Mouse (Mus musculus): ENCODE results near the gene Ube4b. TPM values are rescaled to one million over a fixed set of nuclear protein-coding genes. Genes with fewer than 3 reads are reported as not detected.
"Not testable (repeated sequence)": the region's sequence is repeated elsewhere in the genome, so short reads cannot be mapped to it uniquely, and the experiment has no call there.

Gene Ube4b
- total RNA-seq (2015; ENCODE audit: low replicate concordance) (26.4 and 29.2 TPM in 2 replicates), total RNA-seq (2017; ENCODE audit: low replicate concordance) (17.5 and 21.9 TPM in 2 replicates)

DNA sequence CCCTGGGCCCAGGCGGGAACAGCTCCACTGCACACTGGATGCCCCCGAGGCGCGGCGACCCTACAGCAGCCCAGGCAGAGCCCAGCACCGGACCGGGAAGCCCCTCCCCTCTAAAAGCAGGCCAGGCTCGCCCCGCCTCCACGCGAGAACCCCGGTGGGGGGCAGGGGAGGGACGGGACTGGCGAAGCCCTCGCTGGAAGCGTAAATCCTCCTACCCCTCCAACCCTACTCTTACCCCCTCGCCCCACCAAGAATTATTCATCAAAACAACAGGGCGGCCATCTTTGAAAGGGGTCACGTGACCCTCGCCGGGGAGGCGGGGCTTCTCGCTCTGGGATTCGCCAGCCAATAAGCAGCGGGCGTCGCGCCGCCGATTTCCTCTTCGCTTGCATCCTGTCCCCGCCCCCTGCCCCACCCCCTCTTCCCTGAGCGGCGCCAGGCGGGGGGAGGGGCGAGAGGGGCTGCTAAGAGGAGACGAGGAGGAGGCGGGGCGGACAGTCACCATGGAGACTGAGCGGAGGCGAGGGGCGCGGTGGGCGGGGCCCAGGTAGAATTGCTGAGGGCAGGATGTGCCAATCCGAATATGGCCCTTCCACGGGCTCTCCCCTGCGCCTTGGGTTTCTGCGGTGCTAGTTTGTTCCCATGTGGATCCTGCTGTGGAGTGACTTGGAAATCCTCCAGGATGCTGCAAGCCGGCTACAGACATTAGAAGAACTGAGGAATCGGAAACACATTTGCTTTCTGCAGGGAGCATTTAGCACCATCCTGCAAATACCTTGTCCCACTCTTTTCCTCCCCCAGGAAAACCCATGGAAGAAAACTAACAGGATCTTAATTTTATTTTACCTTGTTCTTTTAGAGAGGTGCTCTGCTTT lies at the start of gene Ube4b:
Gene Ube4b, minus strand, starts transcription at position 425 of the 875 bp plus-strand sequence.
- peak; percentile 90 for ATAC-seq (replicated peaks; ENCODE audit: low FRiP score, poor library complexity, severe bottlenecking)

DNA sequence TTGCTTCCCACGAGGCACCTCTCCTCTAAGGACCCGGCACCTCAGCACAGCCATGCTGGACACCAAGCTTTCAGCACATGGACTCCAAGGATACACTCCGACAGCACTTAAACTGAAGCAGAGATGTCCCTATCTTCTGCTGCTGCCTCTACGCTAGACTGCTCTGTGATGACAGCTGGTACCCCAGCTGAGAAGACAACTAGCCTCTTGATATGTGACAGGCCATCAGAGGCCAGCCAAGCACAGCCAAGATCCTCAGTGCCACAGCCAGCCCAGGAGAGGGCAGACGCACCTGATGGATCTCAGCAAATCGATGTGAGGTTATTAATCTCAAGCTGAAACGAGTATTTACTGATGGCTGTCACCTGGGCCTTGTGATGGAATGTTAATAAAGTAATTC lies 48.5 kb upstream of the Ube4b start:
- no peak for ATAC-seq (replicated peaks; ENCODE audit: low FRiP score, poor library complexity, severe bottlenecking)

GRCm38 (mm10) chr4:149469557-149469956 lies 43.0 kb upstream of the Ube4b start:
- no peak for ATAC-seq (replicated peaks; ENCODE audit: low FRiP score, poor library complexity, severe bottlenecking)

DNA sequence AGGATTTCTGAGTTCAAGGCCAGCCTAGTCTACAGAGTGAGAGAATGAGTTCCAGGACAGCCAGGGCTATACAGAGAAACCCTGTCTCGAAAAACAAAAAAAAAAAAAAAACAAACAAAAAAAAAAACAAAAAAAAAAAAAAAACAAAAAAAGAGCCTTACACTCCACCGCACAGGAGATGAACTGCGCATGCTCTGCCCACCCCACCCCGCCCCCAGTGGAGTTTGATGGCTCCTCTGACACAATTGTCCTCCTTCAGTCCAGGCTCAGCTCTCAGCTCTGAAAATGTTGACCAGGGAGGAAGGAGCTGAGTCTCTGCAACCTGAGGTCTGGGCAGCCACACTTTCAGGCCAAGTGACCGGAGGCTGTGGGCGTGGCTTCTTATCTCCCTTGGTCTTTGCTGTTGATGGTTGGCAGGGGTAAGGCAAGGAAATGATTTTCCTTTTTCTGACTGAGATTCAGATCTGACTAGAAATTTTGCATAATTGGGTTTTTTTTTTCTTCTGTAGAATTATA lies 36.9 kb upstream of the Ube4b start:
- no peak for ATAC-seq (replicated peaks; ENCODE audit: low FRiP score, poor library complexity, severe bottlenecking)

GRCm38 (mm10) chr4:149462305-149462971 lies 35.9 kb upstream of the Ube4b start:
- ATAC-seq (replicated peaks; ENCODE audit: low FRiP score, poor library complexity, severe bottlenecking): no peak

DNA sequence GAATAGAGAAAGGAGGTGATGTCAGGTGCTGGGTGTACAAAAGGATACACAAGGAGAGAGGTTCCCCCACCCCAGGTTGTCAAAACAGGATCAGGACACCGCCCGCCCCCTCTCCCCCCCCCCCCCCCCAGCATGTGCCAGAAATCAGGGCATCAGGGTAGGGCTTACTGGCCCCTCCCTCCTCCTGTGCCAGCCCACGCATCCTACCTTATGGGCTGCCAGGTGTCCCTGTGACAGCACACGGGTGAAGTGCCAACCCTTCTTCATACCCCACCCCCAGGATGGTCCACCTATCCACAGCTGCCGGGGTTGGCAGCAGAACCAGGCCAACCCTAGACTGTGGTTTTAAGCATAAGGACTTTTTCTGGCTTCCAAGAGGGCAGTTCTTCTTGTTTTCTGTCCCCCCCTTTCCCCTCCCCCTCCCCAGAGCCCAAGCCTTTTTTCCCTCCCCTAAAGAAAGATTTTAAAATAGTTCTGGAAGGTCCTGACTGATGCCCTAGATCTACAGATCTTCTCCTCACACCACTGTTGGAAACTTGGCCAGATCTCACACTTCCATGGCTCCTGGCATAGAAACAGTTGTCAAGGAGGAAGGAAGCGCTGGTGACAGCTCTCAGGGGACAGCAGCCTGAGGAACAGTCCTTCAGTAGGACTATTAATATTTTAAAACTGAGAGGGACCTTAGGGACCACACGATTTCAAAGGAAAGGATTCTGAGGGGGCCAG lies 35.2 kb upstream of the Ube4b start:
- no peak for ATAC-seq (replicated peaks; ENCODE audit: low FRiP score, poor library complexity, severe bottlenecking)

DNA sequence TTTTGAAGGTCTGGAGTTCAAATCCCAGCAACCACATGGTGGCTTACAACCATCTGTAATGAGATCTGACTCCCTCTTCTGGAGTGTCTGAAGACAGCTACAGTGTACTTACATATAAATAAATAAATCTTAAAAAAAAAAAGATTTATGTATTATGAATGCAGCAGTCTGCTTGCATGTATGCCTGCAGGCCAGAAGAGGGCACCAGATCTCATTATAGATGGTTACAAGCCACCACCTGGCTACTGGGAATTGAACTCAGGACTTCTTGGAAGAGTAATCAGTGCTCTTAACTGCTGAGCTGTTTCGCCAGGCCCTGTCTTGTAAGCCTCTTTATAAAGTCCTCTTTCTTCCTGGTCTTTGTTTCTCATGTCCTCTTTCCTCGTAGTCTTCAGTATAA lies 33.9 kb upstream of the Ube4b start:
- not testable (repeated sequence) for ATAC-seq (replicated peaks; ENCODE audit: low FRiP score, poor library complexity, severe bottlenecking)

GRCm38 (mm10) chr4:149459425-149459824 lies 32.9 kb upstream of the Ube4b start:
- ATAC-seq (replicated peaks; ENCODE audit: low FRiP score, poor library complexity, severe bottlenecking): no peak

DNA sequence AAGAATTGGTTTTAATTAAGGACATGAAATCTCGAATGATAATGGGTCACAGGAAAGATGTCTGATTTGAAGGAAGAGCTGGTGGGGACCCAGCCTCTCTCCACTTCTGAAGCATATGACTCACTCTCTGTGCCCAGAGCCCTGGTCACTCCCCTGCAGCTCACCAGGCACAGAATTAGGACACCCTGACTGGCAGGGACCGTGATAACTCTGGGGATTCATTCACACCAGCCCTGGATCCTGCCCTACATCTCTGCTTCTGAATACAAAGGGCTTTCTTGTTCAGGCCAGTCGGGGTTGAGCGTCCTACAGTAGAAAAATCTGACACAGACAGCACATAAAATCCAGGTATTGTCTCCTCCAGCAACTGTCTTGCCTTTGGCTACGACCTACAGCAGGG lies 32.0 kb upstream of the Ube4b start:
- no peak for ATAC-seq (replicated peaks; ENCODE audit: low FRiP score, poor library complexity, severe bottlenecking)

GRCm38 (mm10) chr4:149457831-149458430 lies 31.4 kb upstream of the Ube4b start:
- ATAC-seq (replicated peaks; ENCODE audit: low FRiP score, poor library complexity, severe bottlenecking): no peak

GRCm38 (mm10) chr4:149457163-149457562 lies 30.6 kb upstream of the Ube4b start:
- ATAC-seq (replicated peaks; ENCODE audit: low FRiP score, poor library complexity, severe bottlenecking): peak; percentile 82

DNA sequence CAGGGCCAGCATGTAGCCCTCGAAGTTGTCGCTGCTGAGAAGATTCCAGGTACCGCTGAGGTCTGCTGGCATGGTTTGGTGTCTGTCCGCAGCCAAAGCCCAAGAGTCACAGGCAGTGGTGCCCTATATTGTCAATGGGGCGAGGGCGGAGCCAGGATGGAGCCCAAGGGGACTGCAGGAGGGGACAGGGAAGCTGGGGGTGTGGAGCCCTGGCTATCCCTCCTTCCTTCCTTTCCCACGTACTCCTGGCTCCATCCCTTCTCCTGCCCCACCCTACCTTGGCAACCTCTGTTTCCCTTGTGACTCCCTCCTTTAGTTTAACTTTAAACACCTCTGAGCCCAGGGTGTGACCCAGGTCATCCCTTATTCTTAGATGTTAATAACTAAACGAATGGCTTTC lies 28.3 kb upstream of the Ube4b start, which contains the start of gene Rbp7:
Gene Rbp7, minus strand, starts transcription at position 100 of the 400 bp plus-strand sequence.
- ATAC-seq (replicated peaks; ENCODE audit: low FRiP score, poor library complexity, severe bottlenecking): no peak

DNA sequence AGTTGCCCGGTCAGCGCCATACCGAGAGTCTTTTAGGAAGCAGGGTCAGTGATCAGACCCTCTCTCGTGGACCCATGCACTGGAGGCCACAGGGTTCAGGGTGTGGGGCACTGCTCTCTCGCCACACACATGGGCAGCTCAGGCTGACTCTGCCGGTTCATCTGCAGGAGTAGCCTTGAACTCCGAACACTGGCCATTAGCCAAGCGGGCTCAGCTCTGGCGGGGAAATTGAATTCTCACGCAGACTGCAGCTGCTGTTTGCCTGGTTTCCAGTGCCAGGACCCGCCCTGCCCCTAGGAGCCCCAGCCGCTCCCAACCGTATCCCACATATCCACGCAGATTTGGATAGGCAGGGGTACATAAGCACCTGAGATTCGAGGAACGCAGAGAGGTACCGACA lies 27.7 kb upstream of the Ube4b start:
- ATAC-seq (replicated peaks; ENCODE audit: low FRiP score, poor library complexity, severe bottlenecking): no peak

DNA sequence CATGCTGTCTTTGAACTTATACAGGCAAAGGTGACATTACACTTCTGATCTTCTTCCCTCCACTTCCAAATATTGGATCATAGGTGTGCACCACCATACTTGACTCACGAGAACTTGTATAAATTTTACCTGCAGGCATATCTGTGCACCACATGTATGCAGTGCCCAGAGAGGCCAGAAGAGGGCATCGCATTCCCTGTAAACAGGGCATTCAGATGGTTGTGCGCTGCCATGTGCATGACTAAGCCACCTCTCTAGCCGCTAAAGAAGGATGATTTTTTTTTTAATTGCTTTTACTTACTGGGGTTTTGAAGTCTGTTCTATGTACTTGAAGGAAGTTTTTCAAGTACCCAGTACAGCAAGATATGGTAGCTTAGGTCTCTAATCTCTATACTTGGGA lies 27.1 kb upstream of the Ube4b start:
- ATAC-seq (replicated peaks; ENCODE audit: low FRiP score, poor library complexity, severe bottlenecking): no peak

DNA sequence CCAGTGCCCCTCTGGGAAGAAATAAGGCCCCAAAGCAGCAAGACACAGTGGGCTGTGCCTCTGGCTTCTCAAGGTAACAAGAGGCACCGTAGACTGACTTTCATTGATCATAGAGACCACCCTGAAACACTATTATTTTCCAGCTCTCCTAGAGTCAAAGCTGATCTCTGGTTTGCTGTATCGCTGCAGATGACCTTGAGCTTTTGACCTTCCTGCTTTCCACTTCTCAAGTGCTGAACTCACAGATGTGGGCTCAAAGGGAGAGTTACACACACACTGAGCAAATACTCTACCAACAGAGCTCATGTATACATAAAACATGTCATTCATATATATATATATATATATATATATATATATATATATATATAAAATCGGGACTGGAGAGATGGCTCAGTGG lies 24.1 kb upstream of the Ube4b start:
- ATAC-seq (replicated peaks; ENCODE audit: low FRiP score, poor library complexity, severe bottlenecking): no peak

GRCm38 (mm10) chr4:149446309-149446708 lies 19.8 kb upstream of the Ube4b start:
- no peak for ATAC-seq (replicated peaks; ENCODE audit: low FRiP score, poor library complexity, severe bottlenecking)

DNA sequence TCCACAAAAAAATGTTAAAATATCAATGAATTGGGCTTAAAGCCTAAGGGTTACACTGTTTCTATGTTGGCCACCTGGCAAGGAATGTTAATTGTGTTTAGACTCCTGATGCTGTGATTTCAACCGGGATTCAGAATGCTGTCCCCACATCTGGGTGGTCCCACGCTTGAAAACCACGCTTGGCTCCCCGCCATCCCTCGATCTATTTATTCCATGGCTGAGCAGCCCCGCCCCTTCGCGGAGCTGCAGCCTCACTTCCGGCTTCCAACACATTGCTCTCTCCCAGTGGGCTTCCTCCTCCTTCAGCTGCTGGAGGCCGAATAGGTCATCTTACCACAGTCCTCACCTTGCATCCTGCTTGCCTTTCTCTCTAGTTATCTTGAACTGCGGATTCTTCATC lies 19.3 kb upstream of the Ube4b start:
- peak; percentile 49; the same call in 1 of the 2 replicates for ATAC-seq (replicated peaks; ENCODE audit: low FRiP score, poor library complexity, severe bottlenecking)

DNA sequence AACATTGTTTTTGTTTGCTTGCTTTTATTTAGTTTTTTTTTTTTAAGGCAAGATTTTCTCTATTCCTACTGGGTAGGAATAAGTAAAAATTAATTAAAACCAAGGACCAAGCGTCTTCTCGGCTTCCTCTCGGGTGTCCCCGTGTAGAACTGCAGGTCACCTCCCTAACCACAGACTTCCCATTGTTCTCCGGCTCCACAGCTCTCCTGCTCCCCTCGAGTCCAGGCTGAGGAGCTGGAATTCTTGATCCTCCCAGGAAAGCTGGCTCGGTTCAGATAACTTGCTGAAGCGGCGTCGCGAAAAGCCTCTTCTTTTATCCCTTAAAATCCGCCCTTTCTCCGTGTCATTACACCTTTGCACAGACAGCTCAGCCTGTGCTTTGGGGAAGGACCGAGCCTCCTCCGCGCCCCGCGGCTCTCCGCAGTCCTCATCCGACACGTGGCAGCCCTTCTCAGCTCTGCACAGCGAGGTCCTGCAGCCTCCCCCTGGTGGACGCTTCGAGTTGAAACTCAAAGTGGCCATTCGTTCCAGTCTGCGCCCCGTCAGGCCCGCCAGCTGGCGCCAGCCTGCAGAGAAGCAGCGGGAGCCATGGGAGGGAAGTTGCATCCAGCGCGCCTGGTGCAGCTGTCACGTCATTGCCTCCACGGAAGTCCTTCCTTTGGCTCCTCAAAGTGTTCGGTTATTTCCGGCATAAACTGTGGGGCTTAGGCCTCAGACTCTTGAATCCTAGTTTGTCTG lies 18.6 kb upstream of the Ube4b start:
- peak; percentile 96 for ATAC-seq (replicated peaks; ENCODE audit: low FRiP score, poor library complexity, severe bottlenecking)

- ATAC-seq (replicated peaks; ENCODE audit: low FRiP score, poor library complexity, severe bottlenecking): no peak
Observed at GRCm38 (mm10) chr4:149444465-149444864, 17.9 kb upstream of the Ube4b start.
